Mouse (Mus musculus) bone marrow, adult 2 months (tissue): ENCODE data around the gene Ankrd44. TPM values are rescaled to one million over a fixed set of nuclear protein-coding genes. Genes with fewer than 3 reads are reported as not detected.
A peak's percentile ranks its signal among the peaks of the same experiment; 100 is the strongest.
"Not testable (repeated sequence)": the region's sequence is repeated elsewhere in the genome, so short reads cannot be mapped to it uniquely, and the experiment has no call there.

ENCODE experiments used
- H3K27ac ChIP-seq: fragments of 200-500 bp; 2 replicates; pipeline ENCODE4 v1.5.1; 2012; ENCODE audit warnings: low read depth, mild to moderate bottlenecking, control low read depth, inconsistent platforms, low read length; ENCODE audit not compliant: control insufficient read depth, poor library complexity, insufficient read depth
- H3K4me1 ChIP-seq: fragments of 200-500 bp; 2 replicates; pipeline ENCODE4 v1.6.1; 2011; ENCODE audit warnings: low read length; ENCODE audit not compliant: control insufficient read depth, insufficient read depth
- H3K4me3 ChIP-seq: fragments of 200-500 bp; replicated peaks from 2 replicates; pipeline ENCODE3; 2011; ENCODE audit warnings: mild to moderate bottlenecking, low read depth, low read length, control low read depth; ENCODE audit not compliant: control insufficient read depth
- CTCF ChIP-seq: fragments of 200-500 bp; IDR thresholded peaks from 2 replicates; pipeline ENCODE4 v1.5.1; 2011; ENCODE audit warnings: low read length, control low read depth; ENCODE audit not compliant: control insufficient read depth, insufficient read depth
- POLR2A ChIP-seq: fragments of 200-500 bp; IDR thresholded peaks from 2 replicates; pipeline ENCODE4 v1.6.1; 2011; ENCODE audit warnings: low read depth, mild to moderate bottlenecking, control low read depth, low read length, borderline replicate concordance; ENCODE audit not compliant: control insufficient read depth
- WGBS: fragments of 180-500 bp; shearing (Covaris S2); methylation state at CpG from one replicate; pipeline ENCODE4 v1.1.7; 2018; 5-methylcytosine and 5-hydroxymethylcytosine counted together
- polyA plus RNA-seq: library from polyadenylated mRNA; stranded (reverse); fragments of >200 nt; gene quantifications from 2 replicates; pipeline ENCODE4 v1.2.4, GENCODE M21; 2011; ENCODE audit warnings: low replicate concordance; ENCODE audit not compliant: missing spikeins, insufficient read depth, insufficient read length

The Ankrd44 gene
- polyA plus RNA-seq: 12.1 and 47.3 TPM in 2 replicates

DNA sequence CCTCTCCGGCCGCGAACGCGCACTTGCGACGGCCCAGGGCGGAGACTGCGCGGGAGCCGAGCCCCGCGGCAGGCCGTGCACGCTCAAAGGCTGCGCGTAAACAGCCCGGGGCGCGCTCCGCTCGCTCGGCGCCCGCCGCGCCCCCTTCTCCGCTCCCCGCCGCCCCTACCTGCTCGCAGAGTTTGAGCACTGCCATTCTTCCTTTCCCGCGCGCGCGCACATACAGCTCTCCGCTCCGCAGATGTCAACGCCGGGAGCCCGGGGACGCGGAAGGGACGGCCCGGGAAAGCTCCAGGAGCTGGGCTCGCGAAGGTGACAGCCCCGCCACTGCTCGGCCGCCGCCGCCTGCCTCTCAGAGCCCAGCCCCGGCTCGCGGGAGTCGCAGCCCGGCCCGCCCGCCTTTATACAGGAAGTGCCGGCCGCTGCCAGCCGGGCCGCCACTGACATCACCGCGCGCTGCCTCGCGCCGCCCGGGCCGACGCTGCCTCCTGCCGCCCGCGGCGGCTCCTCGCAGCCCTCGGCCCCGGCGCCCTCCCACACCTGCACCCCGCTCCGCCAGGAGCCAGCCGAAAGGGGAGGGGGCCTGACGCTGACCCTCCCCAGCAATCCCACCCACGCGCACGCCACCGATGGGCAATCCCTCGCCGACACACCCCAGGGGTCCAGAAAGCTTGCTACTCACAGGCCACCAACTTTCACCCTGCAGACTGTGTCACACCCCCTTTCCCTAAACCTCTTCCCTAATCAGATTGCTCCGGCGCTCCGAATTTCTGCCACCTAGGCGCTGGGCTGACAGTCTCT, at the start of gene Ankrd44:
Gene Ankrd44, minus strand, starts transcription at position 417 of the 801 bp plus-strand sequence.
- under 1% methylated on average over 93 of the region's 94 CpGs for WGBS
- peak within 1 kb of the TSS; percentile 83 for H3K4me3 ChIP-seq
- H3K4me1 ChIP-seq: peaks cover 6% of the 10 kb centered on the region
- TF ChIP-seq CTCF (peak; percentile 63), POLR2A (no peak)
- peak within 1 kb of the TSS; percentile 83 for H3K27ac ChIP-seq

DNA sequence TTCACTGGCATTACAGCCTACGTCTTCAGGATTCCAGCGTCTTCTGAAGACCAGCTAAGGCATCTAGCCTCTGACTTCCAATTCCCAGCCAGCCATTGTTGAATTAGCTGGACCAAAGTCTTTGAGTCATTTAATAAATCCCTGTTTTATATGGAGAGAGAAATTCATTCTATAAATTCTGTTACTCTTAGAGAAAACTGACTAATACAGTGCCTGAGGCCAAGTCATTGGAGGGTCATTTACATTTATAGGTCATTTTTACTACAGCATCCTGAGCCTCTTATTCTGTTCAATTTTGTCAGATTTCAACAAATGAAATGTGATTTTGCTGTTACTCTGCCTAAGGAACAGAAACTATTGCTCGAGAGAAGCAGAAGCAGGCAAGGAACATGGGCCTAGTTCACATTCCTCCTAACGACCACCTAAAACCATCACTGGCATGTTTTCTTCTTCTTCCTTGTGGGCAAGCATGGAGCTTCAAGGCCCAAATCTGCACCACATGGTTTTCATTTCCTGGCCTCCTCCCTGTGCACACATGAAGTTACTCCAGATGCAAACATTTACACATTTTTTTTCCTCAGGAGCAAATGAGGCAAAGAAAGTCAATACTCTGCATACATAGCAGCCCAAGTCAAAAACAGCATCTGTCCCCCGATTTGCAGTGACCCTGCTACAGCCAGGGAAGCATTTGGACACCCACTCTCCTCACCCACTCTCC, 45.7 kb upstream of the Ankrd44 start:
- 72% methylated on average over 5 of the region's 5 CpGs for WGBS
- TF ChIP-seq POLR2A (no peak), CTCF (no peak)
- no peak overlapping the region for H3K4me3 ChIP-seq
- no peak overlapping the region for H3K27ac ChIP-seq
- H3K4me1 ChIP-seq: no peaks in the 10 kb centered on the region

DNA sequence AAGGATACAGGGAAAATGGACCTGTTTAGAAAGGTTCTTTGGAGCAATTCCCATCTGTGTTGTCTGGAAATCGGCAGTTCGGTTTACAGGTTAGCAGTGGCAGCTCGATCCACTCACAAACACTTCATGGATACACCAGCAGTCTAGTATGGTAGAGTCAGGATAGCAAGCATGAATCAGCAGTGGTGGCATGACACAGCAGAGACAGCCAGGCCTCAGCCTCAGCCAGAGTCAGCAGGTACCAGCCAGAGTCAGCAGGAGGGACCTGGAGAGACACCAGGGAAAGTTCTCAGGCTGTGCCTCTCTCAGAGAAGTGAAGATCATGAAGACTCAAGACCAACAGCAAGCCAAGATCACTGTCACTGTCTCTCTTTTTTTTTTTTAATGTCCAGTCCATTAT, 40.7 kb upstream of the Ankrd44 start:
- Histone ChIP-seq H3K4me3 (no peak overlapping the region), H3K4me1 (no peaks in the 10 kb centered on the region), H3K27ac (no peak overlapping the region)
- WGBS: 83% methylated on average over 3 of the region's 3 CpGs
- TF ChIP-seq CTCF: no peak
- no peak for TF ChIP-seq POLR2A

DNA sequence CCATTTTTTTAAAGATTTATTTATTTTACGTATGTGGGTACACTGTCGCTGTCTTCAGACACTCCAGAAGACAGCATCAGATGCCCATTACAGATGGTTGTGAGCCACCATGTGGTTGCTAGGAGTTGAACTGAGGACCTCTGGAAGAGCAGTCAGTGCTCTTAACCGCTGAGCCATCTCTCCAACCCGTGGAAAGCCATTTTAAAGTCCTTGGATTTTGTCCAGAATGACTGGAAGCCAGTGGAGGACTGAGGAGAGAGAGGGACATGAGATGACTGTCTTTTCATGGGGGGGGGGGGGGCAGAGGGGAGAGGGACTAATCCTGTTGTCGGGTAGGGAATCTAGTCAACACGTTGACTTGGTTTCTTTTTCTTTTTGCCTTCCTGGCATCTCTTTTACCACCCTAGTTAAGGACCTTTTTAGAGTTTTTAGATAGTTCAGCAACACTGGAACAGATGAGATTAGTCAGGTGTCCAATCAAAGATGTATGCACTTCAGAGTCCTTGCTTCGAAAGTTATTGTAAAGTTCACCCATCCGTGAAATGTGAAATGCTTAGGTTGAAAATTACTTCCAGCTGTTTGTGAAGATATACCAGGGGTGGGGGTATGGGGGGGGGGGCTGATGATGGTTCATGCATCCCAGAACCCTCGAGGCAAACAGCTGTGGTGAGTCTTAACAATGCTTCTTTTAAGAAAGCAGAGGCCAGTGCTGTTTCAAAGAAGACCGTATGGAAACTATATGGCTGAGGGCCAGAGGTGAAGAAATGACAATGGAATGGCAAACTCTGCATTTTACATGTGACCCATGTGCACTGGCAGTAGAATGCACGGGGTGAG, 39.2 kb upstream of the Ankrd44 start:
- no peak overlapping the region for H3K4me3 ChIP-seq
- no peaks in the 10 kb centered on the region for H3K4me1 ChIP-seq
- H3K27ac ChIP-seq: no peak overlapping the region
- TF ChIP-seq POLR2A (no peak), CTCF (no peak)
- WGBS: 73% methylated on average over 11 of the region's 11 CpGs

DNA sequence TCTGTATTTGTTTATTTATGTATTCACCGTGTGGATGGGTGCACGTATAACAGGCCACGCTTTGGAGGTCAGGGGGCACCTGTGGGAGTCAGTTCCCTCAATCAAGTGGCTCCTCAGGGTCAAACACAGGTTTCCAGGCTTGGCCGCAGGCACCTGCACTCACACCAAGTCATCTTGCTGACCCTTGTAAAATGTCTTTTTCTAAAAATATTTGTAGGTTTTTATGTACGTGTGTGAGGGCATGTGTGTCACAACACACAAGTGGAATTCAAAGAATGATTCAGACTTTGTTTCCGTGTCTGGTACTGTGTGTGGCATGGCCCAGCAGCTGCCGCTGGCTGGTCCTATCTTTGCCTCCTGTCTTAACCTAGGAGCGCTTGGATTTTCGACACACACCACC, 35.5 kb upstream of the Ankrd44 start:
- Histone ChIP-seq H3K27ac (no peak overlapping the region), H3K4me1 (no peaks in the 10 kb centered on the region), H3K4me3 (no peak overlapping the region)
- TF ChIP-seq POLR2A (no peak), CTCF (no peak)
- WGBS: 84% methylated on average over 9 of the region's 9 CpGs

DNA sequence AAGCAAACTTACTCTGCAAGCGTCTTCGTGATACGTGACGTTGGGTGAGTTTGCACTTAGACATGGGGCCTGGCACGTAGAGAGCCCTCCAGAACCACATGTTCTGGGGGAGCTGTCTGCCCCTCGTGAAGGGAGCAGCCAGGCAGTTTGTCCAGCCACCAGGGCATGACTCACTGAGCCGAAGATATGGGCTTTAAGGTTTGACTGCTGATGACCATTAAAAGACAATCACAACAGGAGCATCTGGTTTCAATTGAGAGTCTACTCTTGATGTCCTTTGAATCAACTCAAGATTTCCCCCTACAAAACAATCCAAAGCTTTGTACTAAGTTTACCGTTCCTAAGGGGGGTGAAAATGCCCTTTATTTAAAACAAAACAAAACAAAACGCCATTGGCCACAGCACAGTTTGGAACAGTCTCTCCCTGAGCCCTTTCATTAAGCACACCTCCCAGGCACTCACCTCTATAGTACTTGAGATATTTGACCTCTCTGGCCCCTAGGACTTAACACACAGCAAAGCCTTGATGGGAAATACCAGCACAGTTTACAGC, 34.5 kb upstream of the Ankrd44 start:
- H3K4me1 ChIP-seq: no peaks in the 10 kb centered on the region
- no peak overlapping the region for H3K27ac ChIP-seq
- H3K4me3 ChIP-seq: no peak overlapping the region
- TF ChIP-seq POLR2A (no peak), CTCF (no peak)
- WGBS: 83% methylated on average over 9 of the region's 9 CpGs

DNA sequence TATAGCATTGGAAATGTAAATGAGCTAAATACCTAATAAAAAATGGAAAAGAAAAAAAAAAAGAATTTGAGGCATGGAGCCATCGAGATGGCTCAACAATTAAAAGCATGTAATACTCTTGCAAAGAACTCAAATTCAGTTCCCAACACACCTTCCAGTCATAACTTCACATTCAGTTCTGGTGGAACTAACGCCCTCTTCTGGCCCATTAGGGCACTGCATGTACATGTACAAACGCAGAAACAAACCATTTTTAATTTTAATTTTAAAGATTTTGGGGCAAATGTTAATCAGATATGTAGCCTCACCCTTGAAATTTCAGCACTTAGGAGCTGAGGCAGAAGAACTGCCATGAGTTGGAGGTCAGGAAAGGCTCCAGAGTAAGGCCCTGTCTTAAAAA, 32.3 kb upstream of the Ankrd44 start:
- no peak overlapping the region for H3K27ac ChIP-seq
- H3K4me3 ChIP-seq: no peak overlapping the region
- H3K4me1 ChIP-seq: no peaks in the 10 kb centered on the region
- TF ChIP-seq POLR2A (no peak), CTCF (no peak)
- 58% methylated on average over 3 of the region's 3 CpGs for WGBS

DNA sequence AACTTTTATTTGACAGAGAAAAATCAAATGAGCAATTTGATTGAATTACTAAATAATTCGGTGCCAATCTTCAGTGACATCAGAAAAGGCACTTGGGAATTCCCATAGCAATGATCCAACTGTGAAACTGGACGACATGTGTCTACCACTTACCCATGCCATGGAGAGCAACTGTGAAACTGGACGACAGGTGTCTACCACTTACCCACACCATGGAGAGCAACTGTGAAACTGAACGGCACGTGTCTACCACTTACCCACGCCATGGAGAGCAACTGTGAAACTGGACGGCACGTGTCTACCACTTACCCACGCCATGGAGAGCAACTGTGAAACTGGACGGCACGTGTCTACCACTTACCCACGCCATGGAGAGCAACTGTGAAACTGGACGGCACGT, 30.8 kb upstream of the Ankrd44 start:
- not testable (repeated sequence) for H3K4me1 ChIP-seq, H3K27ac ChIP-seq
- WGBS: 87% methylated on average over 13 of the region's 14 CpGs

More for the DNA sequence above, 30.8 kb upstream of the Ankrd44 start:
- not testable (repeated sequence) for H3K4me3 ChIP-seq
